Mouse (Mus musculus) ES-E14 (cell line): Measurements from ENCODE around the gene Aqp9. TPM values are rescaled to one million over a fixed set of nuclear protein-coding genes. Genes with fewer than 3 reads are reported as not detected.

Experiments
- DNase-seq: peaks from one replicate; pipeline ENCODE4 v3.0.0-alpha.2; 2013; ENCODE audit warnings: low read depth, low spot score
- H3K27ac ChIP-seq: 2 replicates; pipeline ENCODE4 v1.5.1; 2012; ENCODE audit warnings: low read depth, mild to moderate bottlenecking, low read length, moderate library complexity, mixed read lengths; ENCODE audit not compliant: poor library complexity, insufficient read depth, severe bottlenecking
- H3K36me3 ChIP-seq: 2 replicates; pipeline ENCODE4 v1.6.1; 2012; ENCODE audit warnings: mild to moderate bottlenecking, low read length, moderate library complexity, mixed read lengths; ENCODE audit not compliant: control insufficient read depth, poor library complexity, insufficient read depth, severe bottlenecking
- H3K4me1 ChIP-seq, 2 experiments: fragments of 150-350 bp in 1 of 2; sonication (generic) in 1 of 2; 2 replicates each; pipeline ENCODE4 v1.6.1; 2012; ENCODE audit warnings: low read length in 2 of 2, mild to moderate bottlenecking in 1 of 2, mixed read lengths in 1 of 2; ENCODE audit not compliant: control insufficient read depth in 2 of 2, insufficient read depth in 2 of 2, poor library complexity in 1 of 2
- H3K4me3 ChIP-seq, 2 experiments: fragments of 150-350 bp in 1 of 2; sonication (generic) in 1 of 2; 2 replicates each; pipeline ENCODE4 v1.5.1; 2012; ENCODE audit warnings: low read length in 2 of 2, low read depth in 1 of 2, mild to moderate bottlenecking in 1 of 2, mixed read lengths in 1 of 2; ENCODE audit not compliant: insufficient read depth in 1 of 2, poor library complexity in 1 of 2, severe bottlenecking in 1 of 2
- H3K9ac ChIP-seq: 2 replicates; pipeline ENCODE4 v1.6.1; 2012; ENCODE audit warnings: low read depth, mild to moderate bottlenecking, low read length, mixed read lengths; ENCODE audit not compliant: poor library complexity, insufficient read depth, severe bottlenecking
- H3K9me3 ChIP-seq: fragments of 150-350 bp; sonication (generic); 2 replicates; pipeline ENCODE4 v1.6.1; 2012; ENCODE audit warnings: low read depth, mild to moderate bottlenecking, low read length; ENCODE audit not compliant: control insufficient read depth, insufficient read depth
- CHD2 ChIP-seq: IDR thresholded peaks from 2 replicates; pipeline ENCODE4 v1.6.1; 2014; ENCODE audit warnings: mild to moderate bottlenecking, low read depth, low read length, inconsistent platforms
- HCFC1 ChIP-seq: IDR thresholded peaks from 2 replicates; pipeline ENCODE4 v1.6.1; 2012; ENCODE audit warnings: low read length, inconsistent platforms, borderline replicate concordance; ENCODE audit not compliant: insufficient read depth
- MAFK ChIP-seq: IDR thresholded peaks from 2 replicates; pipeline ENCODE4 v1.6.1; 2014; ENCODE audit warnings: mild to moderate bottlenecking, low read depth, low read length, inconsistent platforms; ENCODE audit not compliant: insufficient read depth
- ZC3H11A ChIP-seq: IDR thresholded peaks from 2 replicates; pipeline ENCODE4 v1.6.1; 2012; ENCODE audit warnings: low read depth, mild to moderate bottlenecking, inconsistent platforms, low read length, borderline replicate concordance
- ZNF384 ChIP-seq: IDR thresholded peaks from 2 replicates; pipeline ENCODE4 v1.6.1; 2012; ENCODE audit warnings: low read depth, low read length, inconsistent platforms
- in situ Hi-C, 2 experiments: fragments of 600-800 bp; cut with MboI; formaldehyde crosslinking; loops; one replicate each; pipeline ENCODE4 v1.15.1; 2025; ENCODE audit warnings: low sequenced_read_pairs in 2 of 2, inconsistent platforms in 1 of 2; ENCODE audit not compliant: unreplicated experiment in 2 of 2
- total RNA-seq: library from RNA; depleted of rRNA; stranded (reverse); fragments of 300-350 nt; gene quantifications from 2 replicates; pipeline ENCODE4 v1.2.3, GENCODE M21; 2012

Aqp9 gene
- total RNA-seq, 1 experiment, result 0.09 TPM

GRCm38 (mm10) chr9:71157921-71158646 is 10.4 kb downstream of the Aqp9 start:
- no peak for DNase-seq
- H3K4me1 ChIP-seq, result peaks cover 3 to 20% of the 10 kb centered on the region in 2 experiments; a peak in 3 of 4 replicates
- no peak overlapping the region for H3K4me3 ChIP-seq
- H3K9me3 ChIP-seq, result no peaks in the 10 kb centered on the region
- H3K9ac ChIP-seq, result no peak overlapping the region
- H3K27ac ChIP-seq, result no peak overlapping the region
- in situ Hi-C loops, result no loop called here
- TF ChIP-seq CHD2 (no peak), ZC3H11A (no peak), ZNF384 (no peak), MAFK (no peak), HCFC1 (no peak)
- H3K36me3 ChIP-seq, result no peaks in the 10 kb centered on the region

- no peak overlapping the region for H3K9ac ChIP-seq
- H3K27ac ChIP-seq, result no peak overlapping the region
- H3K4me3 ChIP-seq, result no peak overlapping the region
- in situ Hi-C loops, result no loop called here
- TF ChIP-seq MAFK (no peak), ZC3H11A (no peak)
- DNase-seq, result no peak
- no peaks in the 10 kb centered on the region for H3K36me3 ChIP-seq
- peaks cover 3 to 20% of the 10 kb centered on the region in 2 experiments; a peak in 3 of 4 replicates for H3K4me1 ChIP-seq
- H3K9me3 ChIP-seq, result no peaks in the 10 kb centered on the region
Observed at GRCm38 (mm10) chr9:71156447-71157035, 11.9 kb downstream of the Aqp9 start.

- Histone ChIP-seq H3K27ac (no peak overlapping the region), H3K36me3 (no peaks in the 10 kb centered on the region)
- TF ChIP-seq ZC3H11A (no peak), HCFC1 (no peak), ZNF384 (no peak), MAFK (no peak), CHD2 (no peak)
Observed at GRCm38 (mm10) chr9:71155399-71156005, 13.0 kb downstream of the Aqp9 start.

GRCm38 (mm10) chr9:71151386-71151785 is 17.1 kb downstream of the Aqp9 start:
- no peak overlapping the region for H3K27ac ChIP-seq
- no peak overlapping the region for H3K4me3 ChIP-seq
- in situ Hi-C loops, result no loop called here
- TF ChIP-seq HCFC1 (no peak), CHD2 (no peak), MAFK (no peak), ZNF384 (no peak), ZC3H11A (no peak)
- peaks cover 2 to 13% of the 10 kb centered on the region in 2 experiments; a peak in 2 of 4 replicates for H3K4me1 ChIP-seq
- no peak for DNase-seq
- H3K36me3 ChIP-seq, result no peaks in the 10 kb centered on the region
- H3K9me3 ChIP-seq, result no peaks in the 10 kb centered on the region
- H3K9ac ChIP-seq, result no peak overlapping the region

More at GRCm38 (mm10) chr9:71155399-71156005, 13.0 kb downstream of the Aqp9 start:
- H3K9me3 ChIP-seq, result no peaks in the 10 kb centered on the region
- in situ Hi-C loops, result no loop called here
- H3K4me3 ChIP-seq, result no peak overlapping the region
- peak; percentile 51 for DNase-seq
- H3K4me1 ChIP-seq, result peaks cover 3 to 20% of the 10 kb centered on the region in 2 experiments; a peak in 3 of 4 replicates
- no peak overlapping the region for H3K9ac ChIP-seq
